Mouse (Mus musculus) forebrain, postnatal 0 days (tissue): ENCODE measurements at regions not wholly inside any gene's neighbourhood (a gene's known extent, or its start where the extent isn't known, plus 50 kb on each side); places are given as distances from the start of the nearest gene placed in this dataset.
"Not testable (repeated sequence)": the region's sequence is repeated elsewhere in the genome, so short reads cannot be mapped to it uniquely, and the experiment has no call there.

Source experiments
- ATAC-seq: fragments of 200-750 bp; cut with Nextera tagmentation; 2 replicates; pipeline ENCODE4 v1.8.0; 2017; ENCODE audit warnings: mild to moderate bottlenecking, moderate library complexity
- DNase-seq: peaks from one replicate; pipeline ENCODE4 v3.0.0-alpha.2; 2015
- H3K27ac ChIP-seq: fragments of 300-500 bp; sonication (generic); 2 replicates; pipeline ENCODE4 v1.5.1; 2014; ENCODE audit warnings: low read depth, mild to moderate bottlenecking, antibody characterized with exemption, low read length, moderate library complexity, mixed read lengths
- H3K27me3 ChIP-seq: fragments of 300-500 bp; sonication (generic); 2 replicates; pipeline ENCODE4 v1.6.1; 2014; ENCODE audit warnings: mild to moderate bottlenecking, low read length, mixed read lengths; ENCODE audit not compliant: insufficient read depth
- H3K36me3 ChIP-seq: fragments of 300-500 bp; sonication (generic); 2 replicates; pipeline ENCODE4 v1.6.1; 2014; ENCODE audit warnings: mild to moderate bottlenecking, moderate library complexity; ENCODE audit not compliant: insufficient read depth
- H3K4me1 ChIP-seq: fragments of 300-500 bp; sonication (generic); 2 replicates; pipeline ENCODE4 v1.6.1; 2014; ENCODE audit warnings: antibody characterized with exemption; ENCODE audit not compliant: insufficient read depth
- H3K4me2 ChIP-seq: fragments of 300-500 bp; sonication (generic); 2 replicates; pipeline ENCODE4 v1.6.1; 2014; ENCODE audit warnings: low read depth, mild to moderate bottlenecking, moderate library complexity
- H3K4me3 ChIP-seq: fragments of 300-500 bp; sonication (generic); 2 replicates; pipeline ENCODE4 v1.5.1; 2014; ENCODE audit warnings: low read depth, low read length, mixed read lengths
- H3K9ac ChIP-seq: fragments of 300-500 bp; sonication (generic); 2 replicates; pipeline ENCODE4 v1.6.1; 2014; ENCODE audit warnings: mild to moderate bottlenecking
- H3K9me3 ChIP-seq: fragments of 300-500 bp; sonication (generic); 2 replicates; pipeline ENCODE4 v1.6.1; 2016; ENCODE audit warnings: low read length
- CTCF ChIP-seq: sonication (generic); IDR thresholded peaks from 2 replicates; pipeline ENCODE4 v1.5.1; 2016; ENCODE audit warnings: antibody characterized with exemption, control low read depth, low read depth
- WGBS: fragments of 180-500 bp; shearing (Covaris S2); extraction: QIAGEN DNeasy Blood & Tissue Kit; methylation state at CpG from one replicate; pipeline ENCODE4 v1.1.7; 2014; 5-methylcytosine and 5-hydroxymethylcytosine counted together

DNA sequence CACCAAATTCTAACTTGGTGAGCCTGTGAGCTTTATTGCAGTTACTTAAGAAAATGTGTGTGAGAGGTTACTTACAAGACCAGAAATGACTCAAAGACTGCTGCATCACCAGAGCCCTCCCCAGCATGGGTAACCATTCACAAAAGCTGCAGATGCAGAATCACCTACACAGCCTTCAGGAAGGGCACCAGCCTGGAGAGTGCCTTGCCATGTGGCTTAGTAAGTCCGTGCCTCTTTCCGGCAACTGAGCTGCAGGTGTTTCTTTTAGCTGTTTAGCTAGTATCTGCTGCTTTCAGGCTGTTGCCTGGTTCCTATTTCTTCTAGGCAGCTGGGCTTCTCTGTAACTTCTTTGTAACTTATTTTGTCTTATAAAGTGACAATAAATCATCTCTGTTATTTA is 213.2 kb upstream of the Stxbp6 start:
- Histone ChIP-seq H3K4me3 (no peak overlapping the region), H3K4me2 (no peak overlapping the region), H3K27me3 (no peaks in the 10 kb centered on the region), H3K9ac (no peak overlapping the region), H3K27ac (no peak overlapping the region), H3K36me3 (no peaks in the 10 kb centered on the region), H3K4me1 (no peaks in the 10 kb centered on the region), H3K9me3 (no peaks in the 10 kb centered on the region)
- no peak for ATAC-seq
- 68% methylated on average over 2 of the region's 2 CpGs for WGBS
- no peak for TF ChIP-seq CTCF
- DNase-seq, result no peak

DNA sequence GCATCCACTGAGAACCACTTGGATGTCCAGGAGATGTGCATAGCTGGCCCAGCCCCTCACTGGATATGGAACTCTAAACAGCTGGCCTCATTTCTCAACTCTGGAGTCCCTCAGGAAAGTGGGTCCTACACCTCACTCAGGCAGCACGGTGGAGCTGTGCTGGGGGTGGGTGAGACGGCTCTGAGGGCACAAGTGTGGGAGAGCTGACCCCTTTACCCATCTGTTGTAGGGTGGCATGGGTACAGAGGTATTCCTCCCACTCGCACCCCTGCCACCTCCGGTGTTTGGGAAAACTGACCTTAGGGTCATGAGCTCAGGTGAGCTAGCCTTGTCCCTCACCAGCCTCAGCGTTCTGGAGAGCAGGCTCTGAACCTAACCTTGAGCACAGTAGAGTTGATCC is 181.8 kb upstream of the Stxbp6 start:
- no peaks in the 10 kb centered on the region for H3K9me3 ChIP-seq
- H3K4me3 ChIP-seq, result no peak overlapping the region
- WGBS, result 95% methylated on average over 5 of the region's 5 CpGs
- H3K36me3 ChIP-seq, result no peaks in the 10 kb centered on the region
- ATAC-seq (no peak), DNase-seq (no peak)
- no peaks in the 10 kb centered on the region for H3K27me3 ChIP-seq
- no peak for TF ChIP-seq CTCF
- no peak overlapping the region for H3K27ac ChIP-seq
- H3K9ac ChIP-seq, result no peak overlapping the region
- H3K4me2 ChIP-seq, result no peak overlapping the region
- H3K4me1 ChIP-seq, result no peaks in the 10 kb centered on the region

DNA sequence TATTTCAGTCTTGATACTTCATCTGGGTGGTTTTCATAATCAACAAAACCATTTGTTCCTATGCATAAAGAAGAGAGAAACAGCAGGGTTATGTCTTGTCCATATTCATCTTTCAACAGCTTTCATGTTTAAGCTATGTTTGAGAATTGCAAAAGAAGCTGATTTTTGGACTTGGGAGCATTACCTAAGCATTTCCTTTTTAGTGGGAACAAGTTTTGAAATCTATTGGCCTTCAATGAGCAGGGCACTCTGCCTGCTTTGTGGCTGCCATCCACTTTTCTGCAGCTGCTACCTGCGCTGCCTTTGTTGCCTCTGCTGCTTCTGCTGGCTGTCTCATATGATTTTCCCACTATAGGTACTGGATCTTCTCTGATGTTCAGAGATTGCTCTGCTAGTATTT is 136.6 kb upstream of the Stxbp6 start:
- Histone ChIP-seq H3K9me3 (no peaks in the 10 kb centered on the region), H3K27ac (no peak overlapping the region), H3K36me3 (no peaks in the 10 kb centered on the region), H3K9ac (no peak overlapping the region), H3K4me2 (no peak overlapping the region), H3K4me3 (no peak overlapping the region), H3K4me1 (no peaks in the 10 kb centered on the region), H3K27me3 (no peaks in the 10 kb centered on the region)
- 96% methylated on average over 1 of the region's 1 CpGs for WGBS
- no peak for ATAC-seq
- DNase-seq, result no peak
- TF ChIP-seq CTCF, result no peak

- Histone ChIP-seq H3K4me1 (no peaks in the 10 kb centered on the region), H3K9me3 (no peaks in the 10 kb centered on the region), H3K9ac (no peak overlapping the region), H3K4me2 (no peak overlapping the region), H3K4me3 (no peak overlapping the region), H3K27me3 (no peaks in the 10 kb centered on the region), H3K27ac (no peak overlapping the region), H3K36me3 (no peaks in the 10 kb centered on the region)
- DNase-seq, result no peak
- WGBS, result 74% methylated on average over 19 of the region's 19 CpGs
- no peak for ATAC-seq
- TF ChIP-seq CTCF, result no peak
Measured at GRCm38 (mm10) chr12:45195304-45195920, 120.9 kb upstream of the Stxbp6 start.

GRCm38 (mm10) chr12:45187149-45187548 is 112.6 kb upstream of the Stxbp6 start:
- 10% methylated on average over 6 of the region's 6 CpGs for WGBS
- DNase-seq (peak; percentile 78), ATAC-seq (no peak)
- H3K36me3 ChIP-seq, result no peaks in the 10 kb centered on the region
- no peak overlapping the region for H3K4me3 ChIP-seq
- no peak overlapping the region for H3K27ac ChIP-seq
- no peak overlapping the region for H3K9ac ChIP-seq
- TF ChIP-seq CTCF, result peak; percentile 82
- H3K4me2 ChIP-seq, result no peak overlapping the region
- no peaks in the 10 kb centered on the region for H3K4me1 ChIP-seq
- H3K9me3 ChIP-seq, result no peaks in the 10 kb centered on the region
- H3K27me3 ChIP-seq, result no peaks in the 10 kb centered on the region

DNA sequence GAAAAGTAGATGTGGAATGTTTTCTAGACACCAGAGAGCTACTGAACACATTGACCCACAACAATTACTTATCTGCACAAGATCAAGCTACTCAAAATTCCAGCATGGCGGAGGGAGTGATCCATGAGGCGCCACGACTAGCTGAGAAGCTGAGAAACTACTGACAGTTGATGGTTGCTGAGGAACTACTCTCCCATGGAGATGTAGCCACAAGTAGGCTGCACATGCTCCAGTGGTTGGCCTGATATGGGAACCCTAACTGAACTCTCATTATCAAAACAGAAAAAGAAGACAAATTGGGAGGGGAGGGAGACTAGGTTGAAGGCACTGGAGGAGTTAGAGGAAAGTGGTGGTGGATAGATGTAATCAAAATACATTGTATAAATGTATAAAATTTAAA is 110.0 kb upstream of the Stxbp6 start:
- WGBS, result 92% methylated on average over 3 of the region's 3 CpGs
- no peaks in the 10 kb centered on the region for H3K4me1 ChIP-seq
- H3K27ac ChIP-seq, result no peak overlapping the region
- no peaks in the 10 kb centered on the region for H3K36me3 ChIP-seq
- DNase-seq, result no peak
- H3K4me3 ChIP-seq, result no peak overlapping the region
- no peak overlapping the region for H3K4me2 ChIP-seq
- H3K9me3 ChIP-seq, result no peaks in the 10 kb centered on the region
- ATAC-seq, result no peak
- no peak for TF ChIP-seq CTCF
- no peaks in the 10 kb centered on the region for H3K27me3 ChIP-seq
- no peak overlapping the region for H3K9ac ChIP-seq

DNA sequence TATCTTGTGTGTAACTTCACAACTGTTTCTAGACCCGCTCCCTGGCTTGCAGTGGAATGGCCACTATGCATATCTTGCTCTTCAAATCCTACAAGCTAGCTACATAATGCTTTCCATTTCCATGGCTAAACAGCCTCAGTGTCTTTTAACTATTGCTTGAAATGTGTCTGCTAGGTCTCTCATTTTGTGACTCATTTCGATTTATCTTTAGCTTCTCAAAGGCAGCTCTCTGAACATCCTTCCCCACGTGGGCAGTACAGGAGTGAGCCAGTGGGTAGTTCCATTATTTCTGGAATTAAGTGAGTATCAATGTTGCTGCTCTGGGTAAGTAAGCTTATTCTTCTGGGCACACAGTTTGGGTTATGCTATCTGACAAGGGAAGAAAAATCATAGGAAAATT is 102.9 kb upstream of the Stxbp6 start:
- TF ChIP-seq CTCF, result no peak
- Histone ChIP-seq H3K27me3 (no peaks in the 10 kb centered on the region), H3K36me3 (no peaks in the 10 kb centered on the region), H3K9me3 (no peaks in the 10 kb centered on the region), H3K9ac (no peak overlapping the region), H3K4me2 (no peak overlapping the region), H3K4me3 (no peak overlapping the region), H3K4me1 (no peaks in the 10 kb centered on the region), H3K27ac (no peak overlapping the region)
- DNase-seq (no peak), ATAC-seq (no peak)
- WGBS, result 88% methylated on average over 3 of the region's 3 CpGs

DNA sequence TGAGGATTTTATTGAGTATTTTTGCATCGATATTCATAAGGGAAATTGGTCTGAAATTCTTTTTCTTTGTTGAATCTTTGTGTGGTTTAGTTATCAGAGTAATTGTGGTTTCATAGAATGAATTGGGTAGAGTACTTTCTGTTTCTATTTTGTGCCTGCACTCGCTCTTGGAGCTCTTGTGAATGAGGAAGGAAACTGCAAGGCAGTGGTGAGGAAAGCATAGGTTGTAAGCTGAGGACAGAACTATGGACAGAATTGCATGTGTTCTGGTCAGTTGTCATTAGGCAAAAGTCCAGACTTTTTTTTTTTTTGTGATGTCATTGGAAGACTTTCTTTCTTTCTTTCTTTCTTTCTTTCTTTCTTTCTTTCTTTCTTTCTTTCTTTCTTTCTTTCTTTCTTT is 100.8 kb upstream of the Stxbp6 start:
- not testable (repeated sequence) for H3K9ac ChIP-seq, ATAC-seq, H3K27ac ChIP-seq, H3K4me1 ChIP-seq, H3K4me3 ChIP-seq, DNase-seq, H3K27me3 ChIP-seq, H3K4me2 ChIP-seq, H3K9me3 ChIP-seq, H3K36me3 ChIP-seq
- 92% methylated on average over 2 of the region's 2 CpGs for WGBS
